Mouse (Mus musculus) layer of hippocampus, adult 18-20 months (tissue): Measurements from ENCODE around the gene Omg. TPM values are rescaled to one million over a fixed set of nuclear protein-coding genes. Genes with fewer than 3 reads are reported as not detected.

Source experiments
- DNase-seq, 2 experiments: peaks; one replicate each; pipeline ENCODE4 v3.0.0; 2022; ENCODE audit warnings: low spot score in 2 of 2
- long read RNA-seq: library from polyadenylated mRNA; stranded (forward); transcript quantifications from one replicate; pipeline ENCODE4 v2.0.0, GENCODE M21; 2021
- total RNA-seq, 2 experiments: library from RNA; stranded (reverse); gene quantifications; 2 replicates each; pipeline ENCODE4 v1.2.3; 2021

The Omg gene
- 10 to 100 TPM; 79.7 to 86.5 TPM for total RNA-seq
- long read RNA-seq, transcript Omg-201 (2 exons, 2,228 nt): major isoform, 64 of 67 reads
- long read RNA-seq, partial matches to known transcripts: 0 of 67 reads
- long read RNA-seq, other reads (novel, unspliced or antisense): 3 of 67 reads

GRCm38 (mm10) chr11:79503845-79504244, at the start of gene Omg:
Gene Omg (minus strand): TSS chr11:79504084.
- peak; percentile 64 to 80 for DNase-seq

GRCm38 (mm10) chr11:79552622-79553021, 48.7 kb upstream of the Omg start:
- no peak for DNase-seq

- no peak for DNase-seq
Measured at GRCm38 (mm10) chr11:79536293-79536692, 32.4 kb upstream of the Omg start.

GRCm38 (mm10) chr11:79535554-79535953, 31.7 kb upstream of the Omg start:
- DNase-seq: no peak

- DNase-seq: peak in 1 of 2 experiments; percentile 53
Measured at GRCm38 (mm10) chr11:79533950-79534690, 30.2 kb upstream of the Omg start.

- DNase-seq: no peak
Measured at GRCm38 (mm10) chr11:79533311-79533710, 29.4 kb upstream of the Omg start.

GRCm38 (mm10) chr11:79531485-79531884, 27.6 kb upstream of the Omg start:
- DNase-seq: no peak

- no peak for DNase-seq
Measured at GRCm38 (mm10) chr11:79530774-79531173, 26.9 kb upstream of the Omg start.

- peak in 1 of 2 experiments; percentile 49 for DNase-seq
Measured at GRCm38 (mm10) chr11:79530333-79530761, 26.5 kb upstream of the Omg start, which contains the start of the genes Evi2 and Evi2a. Gene Evi2 (minus strand): TSS chr11:79530589. Gene Evi2a (minus strand): TSS chr11:79530609.

- DNase-seq: no peak
Measured at GRCm38 (mm10) chr11:79529736-79530135, 25.9 kb upstream of the Omg start.

- no peak for DNase-seq
Measured at GRCm38 (mm10) chr11:79529226-79529625, 25.3 kb upstream of the Omg start.

GRCm38 (mm10) chr11:79528601-79529000, 24.7 kb upstream of the Omg start:
- DNase-seq: no peak

- no peak for DNase-seq
Measured at GRCm38 (mm10) chr11:79527739-79528384, 24.0 kb upstream of the Omg start.

GRCm38 (mm10) chr11:79527015-79527738, 23.3 kb upstream of the Omg start:
- DNase-seq: no peak

- no peak for DNase-seq
Measured at GRCm38 (mm10) chr11:79526549-79526948, 22.7 kb upstream of the Omg start.

GRCm38 (mm10) chr11:79524310-79524575, 20.4 kb upstream of the Omg start:
- no peak for DNase-seq

GRCm38 (mm10) chr11:79523560-79524309, 19.9 kb upstream of the Omg start, which contains the start of gene Evi2b:
Gene Evi2b (minus strand): TSS chr11:79523762.
- DNase-seq: no peak

- no peak for DNase-seq
Measured at GRCm38 (mm10) chr11:79522944-79523343, 19.1 kb upstream of the Omg start.

- DNase-seq: no peak
Measured at GRCm38 (mm10) chr11:79521930-79522329, 18.0 kb upstream of the Omg start.

- no peak for DNase-seq
Measured at GRCm38 (mm10) chr11:79520772-79521171, 16.9 kb upstream of the Omg start.

GRCm38 (mm10) chr11:79519878-79520291, 16.0 kb upstream of the Omg start:
- peak in 1 of 2 experiments; percentile 53 for DNase-seq
